Mouse (Mus musculus) liver, adult 10 weeks (tissue): Measurements from ENCODE around the gene Fdx1. TPM values are rescaled to one million over a fixed set of nuclear protein-coding genes. Genes with fewer than 3 reads are reported as not detected.

Source experiments
- polyA plus RNA-seq: library from polyadenylated mRNA; stranded (reverse); fragments of 350-450 nt; fragmentation: Illumina TruSeq; extraction: RNeasy Lipid Tissue Mini Kit (QIAGEN cat#74804); gene quantifications from one replicate; pipeline ENCODE4 v1.2.3, GENCODE M21; 2014; ENCODE audit warnings: low read depth, low replicate concordance

Gene Fdx1
- 87.7 TPM for polyA plus RNA-seq

GRCm38 (mm10) chr9:51962975-51963701 is at the start of gene Fdx1:
Gene Fdx1 (minus strand): TSS chr9:51963556.

Other genes starting within 250 kb of the Fdx1 start
- 0.05 TPM for gene Arhgap20, start 198.2 kb downstream of the Fdx1 start, polyA plus RNA-seq
- gene Rdx, start 83.6 kb upstream of the Fdx1 start, polyA plus RNA-seq = 243 TPM
- 3.2 TPM for gene Zc3h12c, start 205.0 kb upstream of the Fdx1 start, polyA plus RNA-seq